Mouse (Mus musculus) heart, embryonic 15.5 days (tissue): ENCODE data around the gene Ndufa6. TPM values are rescaled to one million over a fixed set of nuclear protein-coding genes. Genes with fewer than 3 reads are reported as not detected.

Experiments
- ATAC-seq: fragments of 200-750 bp; cut with Nextera tagmentation; replicated peaks from 2 replicates; pipeline ENCODE4 v1.8.0; 2017; ENCODE audit warnings: low read depth, moderate TSS enrichment; ENCODE audit not compliant: insufficient number of reproducible peaks, insufficient read depth, low FRiP score
- H3K27ac ChIP-seq: fragments of 300-500 bp; sonication (generic); 2 replicates; pipeline ENCODE4 v1.5.1; 2015; ENCODE audit warnings: mild to moderate bottlenecking, inconsistent platforms
- H3K27me3 ChIP-seq: fragments of 300-500 bp; sonication (generic); 2 replicates; pipeline ENCODE4 v1.6.1; 2015; ENCODE audit warnings: inconsistent platforms
- H3K36me3 ChIP-seq: fragments of 300-500 bp; sonication (generic); 2 replicates; pipeline ENCODE4 v1.6.1; 2015; ENCODE audit warnings: mild to moderate bottlenecking, inconsistent platforms
- H3K4me1 ChIP-seq: fragments of 300-500 bp; sonication (generic); replicated peaks from 2 replicates; pipeline ENCODE4 v1.6.1; 2015; ENCODE audit warnings: inconsistent platforms
- H3K4me2 ChIP-seq: fragments of 300-500 bp; sonication (generic); 2 replicates; pipeline ENCODE4 v1.6.1; 2015; ENCODE audit warnings: inconsistent platforms, mild to moderate bottlenecking, moderate library complexity
- H3K4me3 ChIP-seq: fragments of 300-500 bp; sonication (generic); 2 replicates; pipeline ENCODE4 v1.5.1; 2015; ENCODE audit warnings: mild to moderate bottlenecking, inconsistent platforms
- H3K9ac ChIP-seq: fragments of 300-500 bp; sonication (generic); 2 replicates; pipeline ENCODE4 v1.6.1; 2015; ENCODE audit warnings: mild to moderate bottlenecking, inconsistent platforms
- H3K9me3 ChIP-seq: fragments of 300-500 bp; sonication (generic); replicated peaks from 2 replicates; pipeline ENCODE4 v1.6.1; 2016; ENCODE audit warnings: inconsistent platforms
- WGBS: fragments of 180-500 bp; shearing (Covaris S2); methylation state at CpG from one replicate; pipeline ENCODE4 v1.1.7; 2015; ENCODE audit warnings: mixed read lengths; 5-methylcytosine and 5-hydroxymethylcytosine counted together
- polyA plus RNA-seq: library from polyadenylated mRNA; unstranded; fragments of >200 nt; fragmentation: Nextera tagmentation; extraction: Ambion mirVana; gene quantifications from 2 replicates; pipeline ENCODE4 v1.2.1, GENCODE M21; 2015

Gene Ndufa6
- polyA plus RNA-seq, 1 experiment from 2014 or later = 678 TPM

DNA sequence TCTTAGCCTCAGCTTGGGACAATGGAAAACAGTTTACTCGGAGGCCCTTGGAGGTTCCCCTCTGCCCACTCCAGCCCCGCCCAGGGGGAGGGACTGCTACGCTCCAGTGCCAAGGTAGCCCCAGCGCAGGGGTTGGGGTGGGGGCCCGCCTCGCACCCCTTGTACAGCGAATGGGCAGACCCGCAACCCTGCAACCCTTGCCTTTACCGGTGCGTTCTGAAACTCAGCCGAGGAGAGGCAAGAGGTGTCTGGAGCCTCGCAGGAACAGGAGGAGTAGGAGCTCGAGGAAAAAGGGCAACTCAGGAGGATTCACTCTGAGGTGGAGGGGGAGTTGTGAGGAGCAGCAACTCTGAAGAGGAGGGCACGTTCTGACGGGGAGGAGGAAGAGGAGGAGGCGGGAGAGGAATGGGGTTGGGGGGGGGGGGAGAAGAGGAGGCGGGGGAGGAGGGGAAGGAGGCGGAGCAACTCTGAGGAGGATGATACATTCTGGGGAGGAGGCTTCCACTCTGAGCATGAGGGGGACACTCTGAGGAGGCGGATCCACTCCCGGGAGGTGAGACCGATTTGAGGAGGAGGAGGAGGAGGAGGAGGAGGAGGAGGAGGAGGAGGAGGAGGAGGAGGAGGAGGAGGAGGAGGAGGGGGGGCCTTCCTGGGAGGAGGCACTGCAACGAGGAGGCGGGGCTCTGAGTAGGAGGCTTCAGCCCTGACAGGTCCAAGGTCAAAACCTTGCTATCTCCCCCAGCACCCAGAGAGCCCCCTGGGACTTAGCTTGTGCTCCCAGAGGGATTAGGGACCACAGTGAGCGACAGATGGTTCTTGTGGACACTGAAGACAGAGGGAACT lies 26.0 kb upstream of the Ndufa6 start, which contains the start of gene Cyp2d22:
TSS of gene Cyp2d22 (minus strand) at position 390 of the 843 bp plus-strand sequence.
- Histone ChIP-seq H3K4me2 (peak within 1 kb of the TSS; percentile 82), H3K36me3 (no peaks in the 10 kb centered on the region), H3K4me3 (peak within 1 kb of the TSS; percentile 60), H3K27ac (peak within 1 kb of the TSS; percentile 89), H3K9ac (peak within 1 kb of the TSS; percentile 65), H3K9me3 (no peaks in the 10 kb centered on the region), H3K4me1 (peaks cover 41% of the 10 kb centered on the region), H3K27me3 (no peaks in the 10 kb centered on the region)
- peak; percentile 62 for ATAC-seq
- 2% methylated on average over 18 of the region's 24 CpGs for WGBS

DNA sequence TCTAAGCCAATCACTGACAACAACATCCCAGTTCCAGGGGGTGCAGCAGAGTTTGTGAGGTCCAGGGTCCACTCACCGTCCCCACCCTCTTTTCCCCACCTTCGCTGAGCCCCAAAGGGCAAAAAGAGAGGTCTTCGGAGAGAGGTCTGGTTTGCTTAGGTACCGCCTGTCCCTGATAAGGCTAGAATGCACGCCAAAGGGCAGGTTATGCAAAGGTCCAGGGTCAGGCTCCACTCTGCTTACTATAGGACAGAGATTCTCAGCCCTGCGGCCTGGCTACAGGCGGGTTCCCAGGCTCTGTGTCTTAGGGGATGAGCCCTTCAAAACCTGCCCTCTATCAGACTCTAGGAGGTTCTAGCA lies 25.4 kb upstream of the Ndufa6 start:
- Histone ChIP-seq H3K4me3 (peak overlapping the region; percentile 60), H3K27ac (peak overlapping the region; percentile 89), H3K27me3 (no peaks in the 10 kb centered on the region), H3K4me2 (peak overlapping the region; percentile 82), H3K4me1 (peaks cover 41% of the 10 kb centered on the region), H3K9ac (peak overlapping the region; percentile 65), H3K9me3 (no peaks in the 10 kb centered on the region), H3K36me3 (no peaks in the 10 kb centered on the region)
- ATAC-seq = peak; percentile 3; the same call in 1 of the 2 replicates
- 22% methylated on average over 7 of the region's 7 CpGs for WGBS

DNA sequence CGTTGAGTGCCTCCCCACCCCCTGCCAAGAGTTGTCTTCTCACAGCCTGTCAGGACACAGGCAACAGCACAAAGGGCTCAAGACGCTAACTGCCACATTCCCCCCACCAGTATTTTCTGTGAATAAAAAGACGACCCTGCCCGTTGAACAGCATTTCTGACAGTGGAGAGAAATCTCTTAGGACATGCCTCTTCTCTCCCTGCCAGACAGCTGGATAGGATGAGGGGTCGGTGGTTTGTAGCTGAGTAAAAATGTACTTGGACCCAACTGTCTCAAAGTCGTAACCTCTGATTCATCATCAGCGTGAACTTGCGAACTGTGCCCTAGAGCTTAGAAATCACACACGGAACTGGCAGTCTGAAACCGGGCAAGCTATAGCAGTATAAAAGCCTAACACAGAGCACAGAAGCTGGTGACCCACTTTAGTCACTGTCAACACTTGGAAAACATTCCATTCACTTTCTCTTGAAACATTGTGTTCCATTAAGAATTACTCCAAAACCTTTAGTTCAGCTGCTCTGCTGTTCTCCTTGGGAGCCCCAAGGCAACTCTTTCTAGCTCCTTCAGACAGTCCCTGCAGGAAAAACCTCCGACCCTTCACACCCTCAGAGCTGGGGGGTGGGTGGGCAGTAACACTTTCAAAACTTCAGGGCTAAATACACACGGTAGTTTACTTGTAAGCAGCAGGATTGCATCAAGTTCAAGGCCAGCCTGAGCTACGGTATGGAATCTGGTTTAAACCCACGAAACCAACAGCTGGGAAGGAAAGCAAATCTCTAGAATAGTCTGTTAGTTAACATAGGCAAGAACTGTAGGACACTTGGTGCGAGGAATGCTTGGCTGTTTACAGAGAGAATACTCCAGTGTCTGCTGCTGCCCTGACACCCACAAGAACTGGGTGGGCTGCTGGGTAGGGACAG lies 24.4 kb upstream of the Ndufa6 start:
- no peaks in the 10 kb centered on the region for H3K36me3 ChIP-seq
- no peak for ATAC-seq
- peak overlapping the region; percentile 82 for H3K4me2 ChIP-seq
- H3K9me3 ChIP-seq = no peaks in the 10 kb centered on the region
- no peaks in the 10 kb centered on the region for H3K27me3 ChIP-seq
- WGBS = 45% methylated on average over 15 of the region's 15 CpGs
- peaks cover 41% of the 10 kb centered on the region for H3K4me1 ChIP-seq
- peak overlapping the region; percentile 23; the same call in 1 of the 2 replicates for H3K9ac ChIP-seq
- peak overlapping the region; percentile 6 for H3K4me3 ChIP-seq
- H3K27ac ChIP-seq = peak overlapping the region; percentile 89

DNA sequence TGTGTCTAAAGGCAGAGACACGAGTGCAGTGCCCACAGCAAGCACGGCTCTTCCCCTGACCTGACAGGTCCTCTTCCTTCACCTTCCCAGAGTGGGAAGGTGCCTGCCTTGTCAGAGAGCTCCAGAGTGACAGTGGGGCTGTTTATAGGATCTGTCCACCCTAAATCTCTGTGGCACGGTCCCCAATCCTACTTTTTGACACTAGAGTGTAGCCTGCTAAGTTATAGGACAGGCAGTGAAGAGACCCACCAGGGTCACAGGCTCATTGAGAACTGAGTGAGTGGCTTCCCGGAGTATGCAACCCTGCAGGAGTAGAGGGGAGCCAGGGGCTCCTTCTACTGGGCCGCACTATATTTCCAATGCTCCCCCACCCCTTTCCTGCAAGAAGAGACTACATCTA lies 23.6 kb upstream of the Ndufa6 start:
- Histone ChIP-seq H3K27ac (peak overlapping the region; percentile 89; the same call in 1 of the 2 replicates), H3K4me1 (peaks cover 41% of the 10 kb centered on the region), H3K4me2 (no peak overlapping the region; the same call in 1 of the 2 replicates), H3K9ac (no peak overlapping the region), H3K27me3 (no peaks in the 10 kb centered on the region), H3K36me3 (no peaks in the 10 kb centered on the region), H3K4me3 (no peak overlapping the region), H3K9me3 (no peaks in the 10 kb centered on the region)
- no peak for ATAC-seq
- WGBS = 70% methylated on average over 5 of the region's 5 CpGs

DNA sequence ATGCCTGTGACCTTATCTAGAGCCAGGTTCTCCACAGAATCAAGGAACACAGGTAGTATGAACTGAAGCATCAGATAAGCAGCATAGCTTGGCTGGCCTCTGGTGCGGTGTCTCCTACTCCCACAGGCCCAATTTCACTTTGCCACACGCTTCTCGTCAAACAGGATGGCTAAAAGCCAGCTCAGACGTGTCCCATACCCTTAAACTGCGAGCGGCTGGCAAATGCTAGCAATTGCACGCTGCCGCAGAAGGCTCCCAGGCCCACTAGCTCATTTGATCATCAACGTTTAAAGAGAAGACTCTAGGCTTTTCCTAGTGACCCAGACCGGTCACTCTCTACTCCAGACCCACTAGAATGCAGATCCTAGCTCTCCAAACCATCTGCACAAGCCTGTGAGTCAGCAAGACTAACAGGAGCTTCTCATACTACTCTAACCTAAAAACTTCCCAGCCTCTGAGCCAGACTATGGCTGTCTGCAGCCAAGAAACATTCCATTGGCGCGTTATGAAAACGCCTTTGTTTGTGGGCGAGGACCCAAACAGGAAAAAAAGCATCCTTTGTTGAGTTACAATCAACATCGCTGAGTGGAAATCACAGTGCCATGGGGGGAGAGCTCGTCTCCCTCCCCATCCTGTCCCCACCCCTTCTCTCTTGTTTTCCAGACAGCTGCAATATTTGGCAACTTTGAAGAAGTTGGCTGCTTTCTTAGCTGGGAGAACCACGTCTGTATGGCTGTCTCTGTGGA lies 22.4 kb upstream of the Ndufa6 start:
- H3K9me3 ChIP-seq = no peaks in the 10 kb centered on the region
- H3K9ac ChIP-seq = no peak overlapping the region
- WGBS = 60% methylated on average over 17 of the region's 17 CpGs
- no peak; the same call in 1 of the 2 replicates for ATAC-seq
- H3K36me3 ChIP-seq = no peaks in the 10 kb centered on the region
- H3K4me3 ChIP-seq = no peak overlapping the region
- peak overlapping the region; percentile 65 for H3K27ac ChIP-seq
- peaks cover 41% of the 10 kb centered on the region for H3K4me1 ChIP-seq
- H3K4me2 ChIP-seq = no peak overlapping the region
- H3K27me3 ChIP-seq = no peaks in the 10 kb centered on the region

DNA sequence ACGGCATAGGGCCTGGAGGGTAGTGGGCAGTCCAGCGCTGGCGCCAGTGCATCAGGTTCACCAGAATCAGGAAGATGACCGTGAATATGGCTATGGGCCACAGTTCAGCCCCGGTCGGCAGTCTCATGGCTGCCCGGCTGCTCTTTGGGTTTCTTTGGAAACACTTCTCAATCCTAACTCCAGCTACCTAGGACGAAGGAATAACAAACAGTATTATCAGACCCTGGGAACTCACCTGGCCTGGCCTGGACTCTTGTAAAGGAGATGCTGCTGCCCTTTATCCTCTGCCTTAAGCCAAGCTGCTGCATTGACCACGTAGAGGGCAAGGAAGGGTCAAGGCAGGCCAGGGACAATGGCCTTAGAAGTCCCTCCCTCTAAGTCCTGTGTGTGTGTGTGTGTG lies 21.7 kb upstream of the Ndufa6 start:
- no peak overlapping the region for H3K4me3 ChIP-seq
- H3K36me3 ChIP-seq = no peaks in the 10 kb centered on the region
- peak overlapping the region; percentile 65 for H3K27ac ChIP-seq
- no peak overlapping the region for H3K9ac ChIP-seq
- ATAC-seq = no peak
- peaks cover 38% of the 10 kb centered on the region for H3K4me1 ChIP-seq
- H3K27me3 ChIP-seq = no peaks in the 10 kb centered on the region
- 89% methylated on average over 9 of the region's 9 CpGs for WGBS
- no peak overlapping the region for H3K4me2 ChIP-seq
- no peaks in the 10 kb centered on the region for H3K9me3 ChIP-seq

DNA sequence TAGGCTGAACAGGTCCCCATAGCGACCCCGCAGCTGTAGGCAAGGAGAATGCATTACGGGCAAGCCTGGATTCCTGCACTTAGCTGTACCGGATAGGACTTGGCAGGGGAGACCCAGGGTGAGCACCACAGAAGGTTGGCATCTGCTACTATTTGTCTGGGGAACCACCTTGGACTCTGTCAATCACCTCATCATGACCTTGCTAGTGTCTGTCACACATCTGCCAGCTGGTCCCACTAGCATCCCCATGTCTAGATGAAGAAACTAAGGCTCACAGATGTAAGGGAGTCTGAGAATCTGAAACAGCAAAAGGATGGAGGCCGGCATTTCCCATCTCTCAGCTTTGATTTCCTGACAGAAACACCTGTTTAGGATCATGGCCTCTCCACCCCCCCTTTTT lies 20.3 kb upstream of the Ndufa6 start:
- Histone ChIP-seq H3K9me3 (no peaks in the 10 kb centered on the region), H3K4me3 (no peak overlapping the region), H3K27ac (no peak overlapping the region), H3K4me2 (no peak overlapping the region), H3K27me3 (no peaks in the 10 kb centered on the region), H3K4me1 (peaks cover 31% of the 10 kb centered on the region), H3K9ac (no peak overlapping the region), H3K36me3 (no peaks in the 10 kb centered on the region)
- WGBS = 81% methylated on average over 5 of the region's 5 CpGs
- ATAC-seq = no peak

DNA sequence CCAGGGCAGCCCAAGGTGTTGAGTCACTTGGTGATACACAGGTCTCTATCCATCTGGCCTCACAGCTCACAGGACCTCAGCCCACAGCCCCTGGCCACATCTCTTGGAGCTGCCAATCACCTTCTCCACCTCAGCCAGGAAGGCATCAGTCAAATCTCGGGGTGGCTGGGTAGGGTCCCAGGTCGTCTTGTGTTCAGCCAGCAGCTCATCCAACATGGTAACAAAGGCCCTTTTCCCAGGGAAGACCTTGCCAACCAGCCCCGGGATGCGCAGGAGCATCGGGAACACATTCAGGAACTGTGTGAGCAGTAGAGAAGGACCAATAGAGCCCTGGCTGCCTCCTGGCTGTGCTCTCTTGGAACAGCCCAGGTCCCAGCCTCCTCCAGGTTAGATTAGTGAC lies 18.9 kb upstream of the Ndufa6 start:
- Histone ChIP-seq H3K4me1 (peaks cover 23% of the 10 kb centered on the region), H3K36me3 (peaks cover 3% of the 10 kb centered on the region; the same call in 1 of the 2 replicates), H3K4me3 (no peak overlapping the region), H3K9ac (no peak overlapping the region), H3K4me2 (no peak overlapping the region), H3K27ac (no peak overlapping the region), H3K9me3 (no peaks in the 10 kb centered on the region), H3K27me3 (no peaks in the 10 kb centered on the region)
- no peak for ATAC-seq
- 83% methylated on average over 5 of the region's 5 CpGs for WGBS

DNA sequence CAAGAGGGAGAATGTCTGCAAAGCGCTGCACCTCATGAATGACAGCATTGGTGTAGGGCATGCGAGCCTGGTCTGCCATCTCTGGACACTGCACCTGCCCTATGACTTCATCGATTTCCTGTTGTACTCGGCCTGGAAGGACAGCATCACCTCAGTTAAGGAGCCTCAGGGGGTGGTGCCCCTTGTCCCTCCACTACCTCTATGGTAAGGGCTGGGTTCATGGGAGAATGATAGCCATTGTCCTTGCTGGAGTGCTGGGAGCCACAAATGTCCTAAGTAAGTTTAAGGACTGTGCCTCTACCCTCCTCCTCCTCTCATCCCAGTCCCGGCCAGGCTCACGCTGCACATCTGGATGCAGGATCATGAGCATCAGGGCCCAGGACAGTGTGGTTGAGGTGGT lies 18.3 kb upstream of the Ndufa6 start:
- H3K4me2 ChIP-seq = no peak overlapping the region
- WGBS = 85% methylated on average over 6 of the region's 6 CpGs
- H3K27ac ChIP-seq = no peak overlapping the region
- H3K9ac ChIP-seq = no peak overlapping the region
- no peaks in the 10 kb centered on the region for H3K27me3 ChIP-seq
- no peaks in the 10 kb centered on the region for H3K9me3 ChIP-seq
- ATAC-seq = no peak
- H3K36me3 ChIP-seq = peaks cover 3% of the 10 kb centered on the region; the same call in 1 of the 2 replicates
- H3K4me1 ChIP-seq = peaks cover 17% of the 10 kb centered on the region
- H3K4me3 ChIP-seq = no peak overlapping the region

DNA sequence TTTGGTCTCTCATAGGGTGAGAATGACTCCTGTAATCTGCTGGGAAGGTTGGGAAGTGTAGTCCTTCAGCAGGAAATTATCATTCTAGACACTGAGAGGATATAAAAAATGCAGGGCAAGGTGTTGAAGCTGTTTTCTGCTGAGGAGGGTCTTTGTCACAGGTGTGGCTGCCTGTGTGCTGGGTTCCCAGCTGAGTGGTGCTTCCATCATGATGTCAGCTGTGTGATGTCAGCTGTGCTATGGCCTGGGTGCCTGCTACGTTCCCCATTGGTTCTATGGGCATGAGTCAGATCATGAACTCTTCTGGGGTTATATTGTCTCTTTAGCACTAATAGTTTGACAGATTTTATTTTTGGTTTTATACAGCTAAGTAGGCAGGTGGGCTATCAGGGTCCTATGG lies 14.7 kb upstream of the Ndufa6 start:
- H3K4me1 ChIP-seq = 0 out of 2 replicates have a peak, but pooled peaks cover 2% of the 10 kb centered on the region
- no peak overlapping the region for H3K4me2 ChIP-seq
- 83% methylated on average over 1 of the region's 1 CpGs for WGBS
- peaks cover 3% of the 10 kb centered on the region; the same call in 1 of the 2 replicates for H3K36me3 ChIP-seq
- H3K4me3 ChIP-seq = no peak overlapping the region
- no peak overlapping the region for H3K27ac ChIP-seq
- H3K27me3 ChIP-seq = no peaks in the 10 kb centered on the region
- ATAC-seq = no peak
- no peaks in the 10 kb centered on the region for H3K9me3 ChIP-seq
- H3K9ac ChIP-seq = no peak overlapping the region
